Mouse (Mus musculus): ENCODE measurements around the gene Alkbh7.

Alkbh7 gene

GRCm38 (mm10) chr17:56986105-56986805, 10.9 kb upstream of the Alkbh7 start:
- DNase-seq (ENCODE audit: low spot score in 2 of 2): no peak

DNA sequence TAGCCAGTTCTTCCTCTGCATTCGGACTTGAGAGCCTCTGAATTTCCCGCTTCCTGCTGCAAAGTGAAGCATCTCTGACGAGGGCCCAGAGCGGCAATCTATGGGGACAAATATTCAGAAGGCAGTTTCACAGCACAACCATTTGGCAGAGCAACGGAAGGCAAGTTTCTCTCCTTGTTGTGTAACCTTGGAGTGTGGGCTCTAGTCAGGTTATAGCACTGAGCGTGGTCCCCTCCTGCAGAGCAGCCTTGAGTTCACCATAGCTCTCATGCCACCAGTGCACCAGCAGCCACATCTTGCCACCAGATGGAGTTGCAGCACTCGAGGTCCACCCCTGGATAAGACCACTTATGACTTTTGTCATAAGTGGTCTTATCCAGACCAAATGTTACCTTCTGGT, 8.7 kb upstream of the Alkbh7 start:
- DNase-seq (ENCODE audit: low spot score in 2 of 2): no peak

DNA sequence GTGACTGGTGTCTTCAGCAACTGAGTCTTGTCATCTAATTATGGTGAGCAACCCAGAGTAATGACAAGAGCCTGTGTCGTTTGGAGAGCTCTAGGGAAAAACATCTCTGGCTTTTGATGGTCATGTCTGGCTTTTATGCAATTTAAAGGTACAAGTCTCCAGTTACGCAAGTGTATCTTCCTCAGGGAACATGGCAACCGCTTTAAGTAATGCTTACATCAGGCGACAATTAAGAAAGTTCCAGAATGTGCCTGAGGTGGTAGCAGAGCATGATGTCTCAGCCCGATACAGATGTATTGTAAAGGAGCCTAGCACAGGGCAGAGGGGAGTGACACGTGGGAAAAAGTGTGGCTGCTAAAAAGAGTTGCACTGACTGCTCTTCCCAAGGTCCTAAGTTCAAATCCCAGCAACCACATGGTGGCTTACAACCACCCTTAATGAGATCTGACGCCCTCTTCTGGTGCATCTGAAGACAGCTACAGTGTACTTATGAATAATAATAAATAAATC, 8.2 kb upstream of the Alkbh7 start:
- DNase-seq (ENCODE audit: low spot score in 2 of 2): no peak

GRCm38 (mm10) chr17:56989467-56990114, 7.5 kb upstream of the Alkbh7 start:
- DNase-seq (ENCODE audit: low spot score in 2 of 2): peak in 1 of 2 experiments; percentile 71

DNA sequence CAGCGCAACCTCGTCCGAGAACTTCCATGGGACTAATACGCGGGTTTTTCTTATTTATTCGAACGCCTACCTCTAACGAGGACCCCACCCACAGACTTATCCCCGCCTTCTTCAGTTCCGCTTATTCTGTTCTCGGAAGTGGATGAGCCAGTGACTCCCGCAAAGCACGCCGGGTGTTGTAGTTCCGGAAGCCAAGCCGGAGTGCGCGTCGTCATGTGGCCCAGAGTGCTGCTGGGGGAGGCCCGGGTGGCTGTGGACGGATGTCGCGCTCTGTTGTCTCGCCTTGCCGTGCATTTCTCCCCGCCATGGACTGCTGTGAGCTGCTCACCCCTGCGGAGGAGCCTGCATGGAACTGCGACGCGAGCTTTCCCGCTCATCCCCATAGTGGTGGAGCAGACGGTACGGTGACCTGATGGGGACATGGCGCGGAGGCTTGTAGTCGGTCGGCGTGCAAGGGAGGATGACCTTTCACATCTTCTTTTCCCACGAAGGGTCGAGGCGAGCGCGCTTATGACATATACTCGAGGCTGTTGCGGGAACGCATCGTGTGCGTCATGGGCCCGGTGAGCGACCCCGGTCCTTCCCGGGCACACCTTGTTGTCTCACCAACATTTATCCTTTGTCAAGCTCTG, 6.9 kb upstream of the Alkbh7 start, which contains the start of gene Clpp:
Clpp (plus strand) TSS at position 191 of the 632 bp plus-strand sequence.
- DNase-seq (ENCODE audit: low spot score in 2 of 2): peak; percentile 88 to 89

- no peak for DNase-seq (ENCODE audit: low spot score in 2 of 2)
These were observed 6.2 kb upstream of the Alkbh7 start for GRCm38 (mm10) chr17:56990966-56991365.

GRCm38 (mm10) chr17:56995046-56995445, 2.1 kb upstream of the Alkbh7 start:
- DNase-seq (ENCODE audit: low spot score in 2 of 2): no peak

DNA sequence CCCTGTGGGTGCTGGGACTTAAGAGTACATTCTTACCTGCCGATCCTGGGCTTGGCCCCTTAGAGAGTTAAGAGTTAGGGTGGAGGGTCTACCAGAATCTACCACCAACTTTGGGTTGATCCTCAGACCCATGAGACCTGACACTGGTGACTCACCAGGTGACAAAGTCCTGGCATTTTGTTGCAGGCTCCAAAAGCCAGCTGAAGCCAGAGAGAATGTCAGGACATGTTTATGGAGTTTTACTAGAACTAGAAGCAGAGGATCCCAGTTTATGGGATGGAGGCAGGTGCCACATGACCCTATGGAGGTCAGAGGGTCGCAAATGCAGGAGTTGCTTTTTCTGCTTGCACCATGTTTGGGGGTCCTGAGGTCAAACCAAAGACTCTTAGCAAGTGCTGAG, 633 bp upstream of the Alkbh7 start:
- no peak for DNase-seq (ENCODE audit: low spot score in 2 of 2)

DNA sequence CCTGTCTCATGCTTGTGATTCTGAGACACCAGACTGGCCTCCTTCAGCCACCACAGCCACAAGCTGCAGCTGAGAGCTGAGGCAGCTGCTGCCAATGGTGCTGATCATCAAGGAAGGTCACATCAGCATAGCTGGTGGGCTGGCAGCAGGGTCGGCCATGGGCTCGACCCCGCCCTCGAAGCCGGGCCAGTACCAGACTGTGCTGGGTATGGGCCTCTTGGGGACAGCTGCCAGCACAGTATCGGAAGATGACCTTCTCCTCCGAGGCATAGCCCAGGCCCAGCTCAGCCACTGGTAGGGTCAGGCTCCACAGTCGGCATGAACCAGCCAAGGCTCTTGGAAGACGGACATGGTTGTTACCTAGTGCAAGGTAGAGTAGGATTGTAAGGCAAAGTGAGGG, 2.3 kb downstream of the Alkbh7 start:
- no peak for DNase-seq (ENCODE audit: low spot score in 2 of 2)

- DNase-seq (ENCODE audit: low spot score in 2 of 2): no peak
These were observed 3.0 kb downstream of the Alkbh7 start, which contains the start of gene Pspn for GRCm38 (mm10) chr17:56999968-57000609. Gene Pspn, minus strand, starts transcription at chr17:57000018.

DNA sequence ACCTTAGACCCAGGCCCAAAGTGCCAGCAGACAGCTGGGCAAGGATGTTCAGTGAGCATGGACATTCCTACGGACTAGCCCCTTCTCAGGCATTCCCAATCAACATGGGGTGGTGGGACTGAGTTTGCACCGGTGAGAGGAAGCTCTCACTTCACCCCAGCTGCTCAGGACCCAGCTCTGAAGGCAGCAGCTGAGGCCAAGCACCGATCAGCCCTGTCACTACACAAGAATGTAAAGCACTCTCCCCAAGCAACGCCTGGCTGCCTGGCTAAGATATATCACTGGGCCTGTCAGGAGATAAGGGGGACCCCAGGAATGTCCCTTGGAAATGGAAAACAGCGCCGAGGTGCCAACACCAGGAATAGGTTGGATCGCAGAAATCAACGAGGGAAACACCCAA, 4.1 kb downstream of the Alkbh7 start:
- DNase-seq (ENCODE audit: low spot score in 2 of 2): no peak

- DNase-seq (ENCODE audit: low spot score in 2 of 2): no peak
These were observed 6.9 kb downstream of the Alkbh7 start for GRCm38 (mm10) chr17:57003994-57004393.

- no peak for DNase-seq (ENCODE audit: low spot score in 2 of 2)
These were observed 10.2 kb downstream of the Alkbh7 start for GRCm38 (mm10) chr17:57007137-57007905.

DNA sequence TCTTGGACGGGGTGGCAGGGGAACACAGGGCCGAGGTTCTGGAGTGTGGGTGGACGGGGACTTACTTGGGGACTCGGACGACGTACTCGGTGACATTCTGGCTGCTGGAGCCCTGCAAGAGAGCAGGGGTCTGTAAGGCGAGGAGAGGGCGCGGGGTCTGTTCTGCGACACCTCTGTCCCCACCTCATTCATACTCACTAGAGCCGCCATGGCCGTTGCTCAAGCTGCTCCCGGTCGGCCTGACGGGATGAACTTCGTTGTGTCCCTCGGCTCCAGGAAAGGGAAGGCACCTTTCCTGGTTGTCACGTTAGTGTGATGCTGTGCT, 13.7 kb downstream of the Alkbh7 start:
- no peak for DNase-seq (ENCODE audit: low spot score in 2 of 2)

DNA sequence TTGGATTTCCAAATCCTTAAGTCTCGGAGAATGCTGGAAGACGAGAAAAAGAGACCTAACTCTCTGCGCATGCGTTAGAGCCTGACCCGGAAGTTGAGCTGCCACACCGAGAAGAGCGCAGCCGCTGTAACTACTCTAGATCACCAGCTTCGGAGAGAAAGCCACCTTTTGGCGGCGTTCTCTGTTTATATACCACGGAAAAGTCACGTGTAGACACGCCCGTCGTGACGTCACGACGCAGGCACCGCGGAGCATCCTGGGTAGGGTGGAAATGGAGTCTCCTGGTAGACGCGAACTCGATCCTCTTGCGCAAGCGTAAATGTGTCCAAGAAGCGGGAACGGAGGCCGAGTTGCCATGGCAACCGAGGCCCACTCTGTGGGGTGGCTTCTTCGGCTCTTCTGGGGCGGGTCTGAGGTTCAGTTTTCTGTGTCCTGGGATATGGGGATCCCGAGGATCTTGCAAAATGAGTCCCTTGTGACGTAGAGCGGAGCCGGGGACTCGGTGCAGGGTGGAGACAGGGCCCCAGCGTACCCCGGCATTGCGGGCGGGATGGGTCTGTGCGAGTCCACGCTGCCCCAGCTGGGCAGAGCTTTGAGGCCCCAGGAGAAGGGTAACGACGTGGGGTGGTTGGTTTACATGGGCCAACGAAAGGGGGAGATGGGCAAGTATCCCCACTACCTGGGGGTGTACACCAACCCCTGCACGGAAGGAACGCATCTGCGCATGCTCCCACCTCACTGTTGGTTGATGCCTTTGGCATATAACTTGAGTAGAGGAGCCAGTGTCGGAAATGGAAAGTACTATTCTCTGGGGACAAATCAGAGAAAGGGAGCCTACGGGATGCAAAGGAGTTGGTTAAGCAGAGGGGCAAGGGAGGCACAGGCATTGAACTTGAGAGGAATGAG, 14.3 kb downstream of the Alkbh7 start, which contains the start of the genes Gtf2f1 and Gm17949:
Gtf2f1 (minus strand) TSS at position 53 of the 906 bp plus-strand sequence.
Gm17949 (plus strand) TSS at position 234 of the 906 bp plus-strand sequence.
- DNase-seq (ENCODE audit: low spot score in 2 of 2): peak; percentile 92 to 93

DNA sequence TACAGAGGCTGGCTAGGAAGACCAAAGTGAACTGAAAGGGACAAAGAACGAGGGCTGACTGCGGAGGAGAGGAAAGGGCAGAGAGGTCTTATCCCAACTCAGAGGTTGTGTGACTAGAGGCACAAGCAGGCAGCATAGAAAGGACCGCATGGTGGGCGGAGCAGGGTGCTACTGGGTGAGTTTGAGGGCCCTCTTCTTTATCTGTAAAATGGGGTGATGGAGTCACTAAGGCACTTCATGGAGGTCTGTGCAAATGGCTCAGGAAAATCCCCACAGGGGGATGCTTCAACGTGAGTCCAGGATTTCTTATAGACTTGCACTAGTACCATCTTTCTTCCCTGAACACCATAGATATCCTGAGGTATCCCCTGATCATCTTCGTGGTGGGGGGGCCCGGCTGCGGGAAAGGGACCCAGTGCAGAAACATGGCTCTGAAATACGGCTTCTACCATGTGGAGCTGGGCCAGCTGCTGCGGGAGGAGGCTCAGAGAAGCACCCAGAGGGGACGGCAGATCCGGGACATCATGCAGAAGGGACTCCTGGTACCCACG, 15.2 kb downstream of the Alkbh7 start:
- no peak for DNase-seq (ENCODE audit: low spot score in 2 of 2)

DNA sequence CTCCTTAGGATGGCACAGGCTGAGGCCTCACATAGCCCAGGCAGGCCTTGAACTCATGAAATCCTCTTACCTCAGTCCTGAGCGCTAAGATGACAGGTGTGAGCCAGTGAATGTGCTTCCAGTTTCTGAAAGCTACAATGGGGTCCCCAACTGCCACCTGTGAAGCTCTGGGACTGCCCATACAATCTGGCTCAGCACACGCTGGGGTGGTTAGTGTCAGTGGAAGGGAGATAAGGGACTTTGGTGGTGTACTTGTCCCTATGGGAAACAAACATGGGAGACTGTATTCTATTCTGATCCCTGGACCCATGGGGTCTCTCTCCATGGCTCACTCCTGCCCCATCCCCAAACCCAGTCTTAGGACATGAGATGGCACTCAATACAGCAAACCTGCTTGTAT, 22.6 kb downstream of the Alkbh7 start:
- no peak for DNase-seq (ENCODE audit: low spot score in 2 of 2)

DNA sequence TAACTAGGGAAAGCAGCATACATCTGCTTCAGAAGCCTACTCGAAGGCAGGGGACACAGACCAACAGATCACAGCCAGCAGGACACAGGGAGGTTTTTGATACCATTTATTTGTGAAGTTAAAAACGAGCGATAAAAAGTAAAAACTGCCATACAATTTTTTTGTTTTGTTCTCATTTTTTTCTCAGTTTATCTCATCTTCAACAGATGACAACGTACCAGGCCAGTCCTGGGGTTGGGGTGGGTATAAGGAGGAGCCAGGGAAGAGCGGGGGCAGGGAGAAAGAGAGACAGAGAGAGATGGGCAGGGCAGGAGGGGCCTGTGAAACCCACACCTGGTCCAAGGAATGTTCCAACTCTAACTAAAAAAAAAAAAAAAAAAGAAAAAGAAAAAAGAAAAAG, 23.8 kb downstream of the Alkbh7 start:
- no peak for DNase-seq (ENCODE audit: low spot score in 2 of 2)

DNA sequence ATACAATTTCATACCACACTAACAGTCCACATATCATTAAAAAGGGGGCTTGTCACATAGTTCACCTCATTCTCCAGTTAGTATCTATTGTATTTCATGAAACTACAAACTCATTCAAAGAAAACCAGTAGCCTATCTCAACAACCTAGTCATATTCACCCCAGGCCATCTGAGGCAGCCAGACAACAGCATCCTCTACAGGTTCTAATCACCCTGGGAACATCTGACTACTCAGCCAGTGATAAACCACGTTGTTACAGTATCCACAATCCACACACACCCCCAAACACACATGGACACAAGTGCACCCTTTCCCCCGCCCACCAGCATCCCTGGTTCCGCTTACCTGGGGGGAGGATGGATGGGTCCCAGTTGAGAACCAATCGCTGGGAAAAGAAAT, 30.3 kb downstream of the Alkbh7 start:
- DNase-seq (ENCODE audit: low spot score in 2 of 2): no peak

DNA sequence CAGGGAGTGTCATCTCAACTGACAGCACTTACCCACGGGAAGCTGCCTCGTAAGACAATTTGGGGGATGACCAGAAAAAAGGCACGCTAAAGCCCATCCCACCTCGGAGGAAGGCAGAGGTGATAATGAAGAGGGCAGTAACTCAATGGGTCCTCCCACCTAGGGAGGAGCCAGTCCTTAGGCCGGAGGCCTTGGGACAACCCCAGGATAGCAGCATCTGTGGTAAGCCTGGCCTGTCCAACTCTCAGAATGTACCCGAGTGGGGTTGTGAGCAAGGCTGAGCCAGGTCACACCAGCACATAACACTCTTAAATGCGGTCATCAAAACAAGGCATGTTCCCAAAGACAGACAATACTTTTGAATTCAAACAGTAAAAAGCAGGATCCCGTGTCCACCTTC, 32.6 kb downstream of the Alkbh7 start:
- no peak for DNase-seq (ENCODE audit: low spot score in 2 of 2)

Data from frontal cortex, postnatal 14 days (tissue).